Mouse (Mus musculus) ES-Bruce4 (cell line): Measurements from ENCODE around the gene Ankrd23.

Source experiments
- CTCF ChIP-seq: IDR thresholded peaks from one replicate; pipeline ENCODE4 v1.8.1; 2011; ENCODE audit warnings: low read depth, low read length
- EP300 ChIP-seq: IDR thresholded peaks from 2 replicates; pipeline ENCODE4 v1.6.1; 2011; ENCODE audit warnings: low read depth, low read length; ENCODE audit not compliant: insufficient read depth
- POLR2A ChIP-seq: IDR thresholded peaks from one replicate; pipeline ENCODE4 v1.8.1; 2011; ENCODE audit warnings: low read length; ENCODE audit not compliant: insufficient read depth

DNA sequence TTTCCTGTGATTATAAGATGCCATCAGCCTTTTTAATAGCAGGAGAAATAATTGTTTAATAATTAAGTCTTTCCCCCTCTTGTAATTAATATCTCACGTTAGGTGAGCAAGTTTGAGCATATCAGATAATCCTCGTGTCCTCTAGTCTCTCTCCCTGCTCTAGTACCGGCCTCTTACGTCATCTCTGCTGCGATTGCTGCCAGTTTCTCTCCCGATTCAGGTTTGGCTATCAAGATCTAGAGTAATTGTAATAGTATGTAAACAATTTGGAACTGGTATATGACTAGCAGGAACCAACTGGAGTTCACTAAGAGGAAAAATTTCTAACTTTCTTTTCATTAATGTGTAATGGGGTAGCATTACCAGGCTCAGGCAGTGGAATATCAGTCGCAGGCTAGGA is 51.6 kb downstream of the Ankrd23 start:
- TF ChIP-seq POLR2A: no peak
- no peak for TF ChIP-seq CTCF
- TF ChIP-seq EP300: no peak
